Mouse (Mus musculus) spleen, embryonic (tissue): ENCODE measurements around the gene Krt14.

Experiments
- CTCF ChIA-PET: fragments of 350-600 bp; sonication (Branson Sonifier 250); formaldehyde crosslinking; loops from one replicate; lab custom pipeline; 2022; lab: Charles Lee

Krt14 gene

DNA sequence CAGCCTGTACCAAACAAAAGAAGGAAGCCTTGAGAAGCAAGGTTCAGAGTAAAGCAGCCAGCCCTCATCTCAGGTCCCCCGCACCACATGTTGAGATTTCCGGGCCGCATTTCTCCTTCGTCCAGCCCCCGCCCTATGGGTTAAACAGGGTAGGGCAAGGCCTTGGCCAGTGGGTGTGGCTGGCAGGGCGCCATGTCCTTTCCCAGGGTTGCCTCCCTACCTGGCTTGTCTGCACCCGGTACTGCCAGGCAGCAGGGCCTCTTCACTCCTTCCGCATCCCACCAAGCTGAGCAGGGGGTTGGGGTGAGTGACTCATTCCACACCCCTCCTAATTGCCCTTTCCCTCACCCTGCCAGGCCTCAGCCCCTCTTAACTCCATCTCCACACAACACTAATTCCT is 39.3 kb downstream of the Krt14 start:
- CTCF ChIA-PET: no interaction called here

DNA sequence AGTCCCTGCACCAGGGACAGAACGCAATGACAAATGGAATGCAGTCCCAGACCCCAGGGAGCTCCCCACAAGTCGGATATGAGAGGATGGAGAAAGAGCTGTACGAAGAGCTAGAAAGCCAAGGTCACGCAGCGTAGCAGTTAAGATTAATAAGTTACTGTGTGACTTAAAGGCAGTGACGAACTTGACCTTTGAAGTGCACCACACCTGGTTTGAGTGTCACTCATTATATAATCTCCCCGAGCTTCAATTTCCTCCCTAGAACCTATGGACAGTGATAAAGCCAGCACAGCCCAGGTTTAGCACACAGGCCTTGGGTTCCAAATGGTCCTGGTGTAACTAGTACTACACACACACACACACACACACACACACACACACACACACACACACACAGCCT is 43.0 kb downstream of the Krt14 start:
- CTCF ChIA-PET: no interaction called here

DNA sequence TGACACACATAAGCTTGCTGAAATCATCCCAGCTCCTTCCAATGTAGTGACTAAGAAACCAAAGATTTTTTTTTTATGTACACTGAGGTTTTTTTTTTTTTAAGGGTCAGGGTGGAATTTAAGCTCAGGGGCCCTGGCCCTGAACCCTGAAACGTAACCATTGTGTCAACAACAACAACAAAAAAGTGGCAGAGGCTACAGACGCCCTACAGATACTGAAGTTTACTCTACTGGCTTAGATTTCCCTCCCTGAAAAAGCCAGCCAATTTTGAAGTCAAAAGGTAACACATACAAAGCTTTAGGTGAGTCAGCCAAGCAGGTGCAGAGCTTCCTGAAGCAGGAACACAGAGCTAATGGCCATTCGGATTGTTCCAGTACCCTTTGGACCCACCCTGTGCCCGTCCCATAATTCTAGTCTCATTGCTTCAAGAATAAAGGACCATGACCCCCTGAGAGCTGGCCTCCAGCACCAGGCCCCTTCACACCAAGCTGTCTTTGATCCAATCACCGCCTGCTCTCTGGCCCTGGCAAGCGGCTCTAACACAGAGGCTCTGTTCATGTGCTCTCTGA is 49.4 kb downstream of the Krt14 start:
- CTCF ChIA-PET: no interaction called here

DNA sequence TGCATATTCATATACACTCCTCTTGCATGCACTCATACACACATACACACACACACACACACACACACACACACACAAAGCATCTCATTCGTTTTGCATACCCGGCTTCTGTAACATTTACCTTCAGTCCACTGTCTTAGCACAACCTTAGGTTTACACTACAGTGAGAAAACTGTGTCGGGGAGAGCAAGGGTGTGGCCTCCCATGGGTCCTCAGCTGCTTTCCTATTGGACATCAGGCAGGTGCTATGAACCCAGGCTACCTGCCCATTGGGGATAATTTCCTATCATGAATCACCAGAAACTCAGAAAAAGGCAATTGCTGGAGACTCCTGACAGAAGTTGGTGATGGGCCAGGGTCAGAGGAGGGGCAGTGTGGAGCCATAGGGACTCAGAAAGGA is 50.0 kb downstream of the Krt14 start:
- CTCF ChIA-PET: no interaction called here

DNA sequence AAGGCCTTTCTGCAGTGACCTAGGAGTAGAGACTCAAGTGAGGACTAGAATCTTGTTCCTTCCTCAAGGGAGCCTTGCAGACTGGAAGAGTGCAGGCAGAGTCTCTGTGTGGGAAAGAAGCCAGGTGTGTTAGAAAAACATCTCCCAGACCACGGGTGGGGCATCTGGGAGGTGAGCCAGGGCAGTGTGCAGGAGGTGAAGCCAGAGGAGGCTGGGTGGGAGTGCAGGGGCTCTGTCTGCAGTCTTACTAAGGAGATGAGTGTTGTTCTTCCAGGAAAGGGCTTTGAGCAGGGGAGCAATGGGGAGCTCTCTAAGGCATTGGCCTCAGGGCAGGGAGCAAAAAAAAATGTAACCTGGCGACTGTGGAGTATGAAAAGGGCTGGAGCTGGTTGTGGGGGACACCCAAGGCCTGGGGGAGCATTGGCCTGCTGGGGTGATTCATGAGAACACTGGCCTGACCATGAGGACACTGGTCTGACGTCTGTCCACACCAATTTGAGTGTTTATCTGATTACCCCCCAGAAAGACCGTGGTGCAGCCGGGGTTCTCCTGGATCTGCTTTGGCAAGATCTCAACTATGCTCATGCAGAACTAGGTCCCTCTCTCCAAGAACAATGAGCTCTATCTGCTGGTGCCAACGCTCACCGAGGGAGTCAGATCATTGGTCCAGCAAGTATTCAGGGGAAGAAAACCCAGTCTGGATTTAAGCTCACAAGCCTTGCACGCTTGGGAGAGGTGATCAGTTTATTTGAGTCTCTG is 51.7 kb downstream of the Krt14 start:
- CTCF ChIA-PET: no interaction called here
